Mouse (Mus musculus) liver, embryonic 14.5 days (tissue): ENCODE results near the gene Rabggtb.

Experiments
- CTCF ChIP-seq: IDR thresholded peaks from 2 replicates; pipeline ENCODE4 v1.5.1; 2016; ENCODE audit warnings: antibody characterized with exemption, low read depth, control low read depth
- EP300 ChIP-seq: IDR thresholded peaks from 2 replicates; pipeline ENCODE4 v1.6.1; 2016; ENCODE audit warnings: antibody characterized with exemption, low read depth

GRCm38 (mm10) chr3:153944335-153944990, 31.7 kb upstream of the Rabggtb start, which contains the start of gene Acadm:
- no peak for TF ChIP-seq CTCF
- TF ChIP-seq EP300: no peak
